Mouse (Mus musculus): ENCODE results near the gene Dlx3.
A peak's percentile ranks its signal among the peaks of the same experiment; 100 is the strongest.

GRCm38 (mm10) chr11:95117030-95117429 lies 2.9 kb upstream of the Dlx3 start:
- no peak for TF ChIP-seq EP300 (IDR thresholded peaks at IDR 0.05; ENCODE audit: low read depth)
- peak; percentile 97 for TF ChIP-seq CTCF (IDR thresholded peaks at IDR 0.05; ENCODE audit: low read depth)

Data from heart, postnatal 0 days (tissue).